Mouse (Mus musculus) lung, adult 18-20 months (tissue): Measurements from ENCODE around the gene Rhag.

Source experiments
- DNase-seq, 2 experiments: peaks; one replicate each; pipeline ENCODE4 v3.0.0; 2022; ENCODE audit warnings: mixed read lengths in 2 of 2

Gene Rhag

DNA sequence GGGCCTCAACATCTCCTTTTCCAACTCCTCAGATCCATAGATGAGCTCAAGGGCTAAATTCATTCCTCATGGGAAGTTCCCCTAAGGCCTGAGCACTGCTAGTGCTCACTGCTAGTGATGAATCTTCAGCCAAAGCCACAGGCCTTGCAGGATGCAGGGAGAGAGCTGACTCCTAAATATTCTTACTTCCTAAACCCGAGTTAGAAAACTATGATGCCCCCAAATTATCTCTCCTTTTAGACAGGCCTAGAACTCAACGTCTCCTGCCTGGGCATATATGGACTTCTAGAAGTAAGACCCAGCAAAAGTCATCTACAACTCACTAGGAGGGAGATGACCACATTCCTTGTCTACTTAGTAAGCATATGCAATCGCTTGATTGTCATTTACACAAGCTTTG is 66.8 kb downstream of the Rhag start:
- DNase-seq, result no peak

DNA sequence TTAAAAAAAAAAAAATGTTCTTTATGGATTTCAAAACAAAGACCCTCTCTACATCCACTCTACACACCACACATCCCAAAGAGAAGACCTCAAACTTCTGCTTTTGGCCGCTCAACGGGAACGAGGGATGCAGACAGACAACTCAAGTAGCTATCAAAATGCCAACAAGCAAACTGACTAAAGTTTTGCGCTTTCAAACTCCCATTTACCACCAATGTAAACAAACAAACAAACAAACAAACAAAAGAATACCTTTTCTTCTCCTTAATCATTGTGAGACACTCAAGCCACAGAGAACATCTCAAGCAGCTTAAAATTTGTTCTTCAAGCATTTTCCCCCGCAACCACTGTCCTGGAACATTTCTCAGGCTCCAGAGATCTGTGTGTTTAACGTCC is 68.6 kb downstream of the Rhag start:
- DNase-seq, result no peak

DNA sequence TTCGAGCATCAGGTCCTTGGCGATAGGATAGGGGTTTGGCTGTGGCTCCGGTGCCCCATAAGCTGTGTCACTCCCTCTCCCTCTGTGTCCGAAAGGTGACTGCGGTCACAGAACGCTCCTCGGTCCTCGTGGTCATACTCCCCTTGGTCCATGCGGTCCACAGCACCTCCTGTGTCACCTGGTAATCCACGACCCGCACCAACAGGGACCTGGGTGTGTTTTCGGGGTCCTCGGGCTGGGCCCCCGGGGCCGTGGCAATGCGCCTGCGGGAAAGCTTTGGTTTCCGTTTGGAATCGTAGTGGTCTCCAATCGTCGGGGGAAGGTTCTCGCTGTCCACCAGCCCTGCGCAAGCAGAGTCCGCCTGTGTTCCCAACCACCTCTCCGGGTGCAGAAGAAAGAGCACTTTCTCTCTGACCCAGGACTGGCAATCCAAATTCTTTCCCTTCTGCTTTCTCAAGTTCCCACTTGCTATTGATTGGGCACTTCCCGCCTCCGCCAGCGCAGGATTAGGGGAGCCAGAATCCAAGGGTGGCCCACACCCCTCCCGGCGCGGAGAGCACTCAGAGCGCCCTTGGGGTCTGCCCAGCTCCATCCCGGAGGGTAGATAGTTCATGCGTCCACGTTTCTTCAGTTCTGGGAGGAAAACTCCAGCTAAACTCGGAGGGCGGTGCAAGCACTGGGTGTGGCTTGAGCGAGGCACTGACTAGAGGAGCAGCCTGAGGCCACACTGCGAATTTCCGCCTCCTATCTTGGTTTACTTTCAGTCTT is 69.2 kb downstream of the Rhag start, which contains the start of gene 9130008F23Rik:
Gene 9130008F23Rik (minus strand): TSS at position 636 of the 768 bp plus-strand sequence.
- peak; percentile 70 to 73 for DNase-seq

DNA sequence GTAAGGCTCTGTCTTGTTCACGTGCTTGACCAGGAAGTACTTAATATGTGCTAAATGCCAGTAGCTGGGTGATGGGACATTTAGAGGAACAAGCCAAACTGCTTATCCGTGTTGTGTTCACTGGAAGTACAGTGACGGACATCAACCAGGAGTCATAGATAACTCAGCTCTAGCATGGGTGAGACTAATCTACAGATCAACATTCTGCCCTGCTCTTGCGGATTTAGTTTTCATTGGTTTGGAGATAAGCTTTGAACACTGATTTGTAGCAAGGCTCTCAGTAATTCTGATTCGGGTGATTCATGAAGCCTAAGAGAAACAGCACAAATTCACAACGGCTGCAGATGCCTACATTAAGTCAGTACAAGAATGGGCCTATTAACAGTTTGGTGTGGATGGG is 71.2 kb downstream of the Rhag start:
- DNase-seq, result no peak

DNA sequence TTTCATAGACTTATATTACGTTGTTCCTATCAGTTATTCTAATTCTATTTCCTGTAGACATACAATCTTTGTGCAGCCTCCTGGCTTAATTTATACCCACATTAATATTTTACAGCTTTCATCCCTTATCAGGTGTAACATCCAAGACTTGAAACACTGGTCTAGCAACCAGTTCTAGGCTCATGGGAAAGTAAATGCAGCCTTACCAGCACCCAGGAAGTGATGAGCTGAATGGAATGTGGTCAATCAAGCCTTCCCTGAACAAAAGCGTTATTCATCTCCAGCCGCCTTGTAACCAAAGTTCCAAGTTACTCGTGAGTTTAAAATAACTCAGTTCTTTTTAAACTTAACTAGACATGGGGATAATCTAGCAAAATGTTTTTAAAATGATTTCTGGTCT is 74.2 kb downstream of the Rhag start:
- no peak for DNase-seq

DNA sequence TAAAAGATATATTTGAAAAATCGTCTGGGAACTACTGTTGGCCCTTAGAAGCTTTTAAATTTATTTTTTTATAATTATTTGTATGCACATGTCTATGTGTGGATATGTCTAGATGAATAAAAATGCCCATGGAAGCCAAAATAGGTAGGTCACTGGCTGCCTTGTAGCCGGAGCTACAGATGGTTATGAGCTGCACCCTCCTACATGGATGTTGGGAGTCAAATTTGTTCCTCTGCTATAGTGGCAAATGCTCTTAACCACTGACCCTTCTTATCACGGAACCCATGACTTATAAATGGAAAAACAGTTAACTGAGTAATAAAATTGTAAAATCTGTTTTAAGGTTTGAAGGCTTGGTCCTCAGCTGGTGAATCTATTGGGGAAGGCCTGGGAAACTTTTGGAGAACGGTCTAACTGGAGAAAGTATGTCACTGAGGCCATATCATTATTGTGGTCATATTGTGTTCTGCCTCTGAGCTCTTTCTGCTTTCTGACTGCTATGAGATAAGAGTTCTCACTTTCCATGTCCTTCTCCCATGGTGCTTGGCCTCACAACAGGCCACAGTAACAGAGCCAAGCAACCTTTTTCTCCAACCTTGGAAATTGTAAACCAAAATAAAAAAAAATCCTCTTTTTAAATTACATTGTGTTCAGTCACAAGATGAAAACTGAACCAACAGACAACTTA is 77.1 kb downstream of the Rhag start:
- DNase-seq, result no peak
